Mouse (Mus musculus): ENCODE results near the gene Nrp2. TPM values are rescaled to one million over a fixed set of nuclear protein-coding genes. Genes with fewer than 3 reads are reported as not detected.

Nrp2 gene
- polyA plus RNA-seq, 1 experiment from 2014 or later = 11.2 TPM

DNA sequence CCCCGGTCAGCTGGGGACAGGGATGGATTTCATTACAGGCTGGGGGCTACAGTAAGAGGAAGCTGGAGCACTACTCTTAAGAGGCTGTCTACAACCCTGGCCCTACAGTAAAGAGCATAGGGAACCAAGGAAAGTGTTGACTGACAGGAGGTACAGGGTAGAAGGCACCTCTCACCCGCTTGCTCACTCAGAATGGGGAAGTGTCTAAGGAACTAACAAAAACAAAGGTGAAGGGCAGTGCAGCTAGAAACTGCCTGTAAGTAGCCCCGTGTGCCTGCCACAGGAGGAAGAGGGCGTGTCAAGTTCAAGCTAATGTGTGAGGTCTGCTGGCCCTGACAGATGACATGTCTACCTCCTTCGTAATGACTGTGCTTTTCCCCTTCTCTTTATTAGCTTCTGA, 57.0 kb downstream of the Nrp2 start:
- WGBS = 23% methylated on average over 5 of the region's 5 CpGs
- no peaks in the 10 kb centered on the region for H3K27me3 ChIP-seq (ENCODE audit: insufficient read depth, low read length)
- no peak overlapping the region for H3K4me3 ChIP-seq (ENCODE audit: low read length)
- H3K27ac ChIP-seq (ENCODE audit: low read length) = no peak overlapping the region
- no peaks in the 10 kb centered on the region for H3K9me3 ChIP-seq (ENCODE audit: low read length)
- no peak overlapping the region for H3K4me2 ChIP-seq (replicated peaks; ENCODE audit: low read depth, low read length)
- no peaks in the 10 kb centered on the region for H3K36me3 ChIP-seq (ENCODE audit: insufficient read depth, low read length)
- ATAC-seq (ENCODE audit: low FRiP score, low TSS enrichment) = no peak
- H3K4me1 ChIP-seq (ENCODE audit: insufficient read depth, low read length) = peaks cover 9% of the 10 kb centered on the region; the same call in 1 of the 2 replicates
- no peak overlapping the region for H3K9ac ChIP-seq (replicated peaks; ENCODE audit: low read length)

DNA sequence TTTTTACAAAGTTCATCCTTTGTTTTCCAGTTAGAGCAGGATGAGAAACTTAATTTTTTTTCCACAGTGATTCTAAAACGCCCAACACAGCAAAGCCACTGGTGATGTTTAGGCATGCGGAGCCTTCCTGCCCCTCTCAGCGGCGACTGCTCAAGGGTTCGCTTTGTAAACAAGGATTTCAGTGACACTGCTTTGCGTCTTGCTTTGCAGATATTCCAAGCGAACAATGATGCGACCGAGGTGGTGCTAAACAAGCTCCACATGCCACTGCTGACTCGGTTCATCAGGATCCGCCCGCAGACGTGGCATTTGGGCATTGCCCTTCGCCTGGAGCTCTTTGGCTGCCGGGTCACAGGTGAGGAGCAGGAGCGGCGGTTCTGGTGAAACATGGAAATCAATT, 57.5 kb downstream of the Nrp2 start:
- no peaks in the 10 kb centered on the region for H3K27me3 ChIP-seq (ENCODE audit: insufficient read depth, low read length)
- ATAC-seq (ENCODE audit: low FRiP score, low TSS enrichment) = no peak
- no peak overlapping the region for H3K4me2 ChIP-seq (replicated peaks; ENCODE audit: low read depth, low read length)
- 65% methylated on average over 17 of the region's 17 CpGs for WGBS
- H3K9ac ChIP-seq (replicated peaks; ENCODE audit: low read length) = no peak overlapping the region
- no peak overlapping the region for H3K27ac ChIP-seq (ENCODE audit: low read length)
- H3K4me1 ChIP-seq (ENCODE audit: insufficient read depth, low read length) = peaks cover 9% of the 10 kb centered on the region; the same call in 1 of the 2 replicates
- H3K4me3 ChIP-seq (ENCODE audit: low read length) = no peak overlapping the region
- H3K36me3 ChIP-seq (ENCODE audit: insufficient read depth, low read length) = no peaks in the 10 kb centered on the region
- H3K9me3 ChIP-seq (ENCODE audit: low read length) = no peaks in the 10 kb centered on the region

DNA sequence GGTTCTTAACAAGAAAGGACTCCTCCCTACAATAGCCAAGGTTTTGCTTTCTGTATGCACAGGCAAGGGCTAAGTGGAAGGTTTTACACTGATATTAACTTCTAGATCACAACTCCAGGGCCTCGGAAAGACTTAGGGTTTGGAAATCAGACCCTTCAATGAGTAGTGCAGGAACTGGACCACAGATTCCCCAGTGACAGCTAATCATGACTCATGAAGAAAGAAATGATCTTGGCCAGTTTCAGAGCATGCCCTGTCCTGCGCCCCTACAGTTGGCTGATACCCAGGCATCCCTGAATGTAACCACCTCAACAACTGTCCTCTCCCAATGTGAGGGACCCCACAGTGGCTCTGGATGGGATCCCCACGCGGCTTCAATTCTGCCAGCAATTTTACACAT, 60.7 kb downstream of the Nrp2 start:
- no peaks in the 10 kb centered on the region for H3K27me3 ChIP-seq (ENCODE audit: insufficient read depth, low read length)
- H3K4me1 ChIP-seq (ENCODE audit: insufficient read depth, low read length) = peaks cover 27% of the 10 kb centered on the region
- no peak overlapping the region for H3K4me3 ChIP-seq (ENCODE audit: low read length)
- no peak overlapping the region for H3K27ac ChIP-seq (ENCODE audit: low read length)
- no peaks in the 10 kb centered on the region for H3K36me3 ChIP-seq (ENCODE audit: insufficient read depth, low read length)
- no peak overlapping the region for H3K4me2 ChIP-seq (replicated peaks; ENCODE audit: low read depth, low read length)
- WGBS = 93% methylated on average over 4 of the region's 4 CpGs
- no peaks in the 10 kb centered on the region for H3K9me3 ChIP-seq (ENCODE audit: low read length)
- no peak for ATAC-seq (ENCODE audit: low FRiP score, low TSS enrichment)
- no peak overlapping the region for H3K9ac ChIP-seq (replicated peaks; ENCODE audit: low read length)

DNA sequence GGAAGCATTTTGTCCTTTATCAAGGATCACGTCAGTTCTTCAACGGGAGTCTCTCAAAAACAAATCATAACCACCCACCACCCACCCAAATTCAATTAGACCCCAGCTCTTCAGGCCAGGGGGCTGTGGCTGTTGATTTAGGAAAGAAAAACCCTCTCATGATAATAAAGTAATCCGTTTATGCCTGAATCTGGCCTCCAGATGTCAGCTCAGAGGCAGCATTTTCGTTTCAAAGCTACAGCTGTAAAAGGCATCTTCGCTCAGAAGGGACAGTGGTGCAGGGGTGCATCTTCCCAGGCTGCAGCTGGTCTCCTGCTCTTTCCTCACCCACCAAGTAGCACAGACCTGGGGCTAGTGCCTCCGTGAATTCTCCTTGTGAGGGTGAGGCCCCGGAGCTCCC, 62.1 kb downstream of the Nrp2 start:
- no peaks in the 10 kb centered on the region for H3K36me3 ChIP-seq (ENCODE audit: insufficient read depth, low read length)
- WGBS = 39% methylated on average over 7 of the region's 7 CpGs
- no peak overlapping the region for H3K27ac ChIP-seq (ENCODE audit: low read length)

DNA sequence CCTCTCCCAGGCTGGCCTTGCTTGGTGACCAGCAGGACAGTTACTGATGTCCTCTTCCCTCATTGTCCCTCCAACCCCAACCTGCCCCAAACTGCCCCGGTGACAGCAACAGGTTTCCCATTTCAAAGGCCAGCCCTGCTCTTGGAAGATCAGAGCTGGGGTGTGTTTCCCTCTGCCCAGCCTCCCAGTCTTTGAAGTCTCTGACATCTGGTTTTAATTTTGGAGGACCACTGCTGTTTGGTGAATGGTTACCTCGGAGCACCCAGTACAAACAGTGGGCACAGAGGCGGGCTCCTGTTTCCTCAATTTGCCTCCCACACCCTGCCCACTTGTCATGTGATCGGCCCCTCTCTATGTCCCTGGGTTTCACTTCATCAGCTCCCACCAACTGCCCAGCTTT, 63.7 kb downstream of the Nrp2 start:
- peaks cover 18% of the 10 kb centered on the region for H3K4me1 ChIP-seq (ENCODE audit: insufficient read depth, low read length)
- no peaks in the 10 kb centered on the region for H3K27me3 ChIP-seq (ENCODE audit: insufficient read depth, low read length)
- no peak overlapping the region for H3K27ac ChIP-seq (ENCODE audit: low read length)
- no peaks in the 10 kb centered on the region for H3K9me3 ChIP-seq (ENCODE audit: low read length)
- no peak overlapping the region for H3K9ac ChIP-seq (replicated peaks; ENCODE audit: low read length)
- peak; percentile 82 for ATAC-seq (ENCODE audit: low FRiP score, low TSS enrichment)
- WGBS = 5% methylated on average over 4 of the region's 4 CpGs
- H3K4me2 ChIP-seq (replicated peaks; ENCODE audit: low read depth, low read length) = peak overlapping the region; percentile 33
- no peak overlapping the region for H3K4me3 ChIP-seq (ENCODE audit: low read length)
- no peaks in the 10 kb centered on the region for H3K36me3 ChIP-seq (ENCODE audit: insufficient read depth, low read length)

More for the DNA sequence above, 62.1 kb downstream of the Nrp2 start:
- H3K4me1 ChIP-seq (ENCODE audit: insufficient read depth, low read length) = peaks cover 24% of the 10 kb centered on the region
- H3K27me3 ChIP-seq (ENCODE audit: insufficient read depth, low read length) = no peaks in the 10 kb centered on the region
- no peak overlapping the region for H3K9ac ChIP-seq (replicated peaks; ENCODE audit: low read length)
- ATAC-seq (ENCODE audit: low FRiP score, low TSS enrichment) = 0 out of 2 replicates have a peak, but pooled peaks have one; percentile 13
- H3K4me2 ChIP-seq (replicated peaks; ENCODE audit: low read depth, low read length) = no peak overlapping the region
- H3K9me3 ChIP-seq (ENCODE audit: low read length) = no peaks in the 10 kb centered on the region
- no peak overlapping the region for H3K4me3 ChIP-seq (ENCODE audit: low read length)

DNA sequence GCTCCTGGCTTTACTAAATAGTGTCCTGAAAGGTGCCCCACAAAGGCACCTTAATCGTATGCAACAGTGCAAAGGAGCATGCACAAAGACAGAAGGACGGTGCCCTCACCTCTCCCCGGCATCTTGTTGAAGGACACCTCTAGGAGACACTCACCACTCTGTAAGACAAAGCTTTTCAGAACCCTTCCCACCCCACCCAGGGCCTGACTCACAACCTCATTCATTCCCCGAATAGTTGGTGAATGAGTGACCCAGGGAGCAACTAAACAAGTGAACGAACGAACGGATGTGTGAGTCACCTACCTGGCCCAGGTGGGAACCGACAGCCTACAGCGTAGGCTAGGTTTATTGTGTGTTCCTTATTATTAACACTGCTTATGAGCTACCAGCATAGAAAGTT, 64.5 kb downstream of the Nrp2 start:
- no peaks in the 10 kb centered on the region for H3K27me3 ChIP-seq (ENCODE audit: insufficient read depth, low read length)
- H3K4me1 ChIP-seq (ENCODE audit: insufficient read depth, low read length) = peaks cover 18% of the 10 kb centered on the region
- no peak overlapping the region for H3K4me3 ChIP-seq (ENCODE audit: low read length)
- WGBS = 66% methylated on average over 9 of the region's 9 CpGs
- H3K4me2 ChIP-seq (replicated peaks; ENCODE audit: low read depth, low read length) = peak overlapping the region; percentile 33
- H3K36me3 ChIP-seq (ENCODE audit: insufficient read depth, low read length) = no peaks in the 10 kb centered on the region
- no peak overlapping the region for H3K9ac ChIP-seq (replicated peaks; ENCODE audit: low read length)
- no peak for ATAC-seq (ENCODE audit: low FRiP score, low TSS enrichment)
- H3K27ac ChIP-seq (ENCODE audit: low read length) = peak overlapping the region; percentile 40; the same call in 1 of the 2 replicates
- no peaks in the 10 kb centered on the region for H3K9me3 ChIP-seq (ENCODE audit: low read length)

DNA sequence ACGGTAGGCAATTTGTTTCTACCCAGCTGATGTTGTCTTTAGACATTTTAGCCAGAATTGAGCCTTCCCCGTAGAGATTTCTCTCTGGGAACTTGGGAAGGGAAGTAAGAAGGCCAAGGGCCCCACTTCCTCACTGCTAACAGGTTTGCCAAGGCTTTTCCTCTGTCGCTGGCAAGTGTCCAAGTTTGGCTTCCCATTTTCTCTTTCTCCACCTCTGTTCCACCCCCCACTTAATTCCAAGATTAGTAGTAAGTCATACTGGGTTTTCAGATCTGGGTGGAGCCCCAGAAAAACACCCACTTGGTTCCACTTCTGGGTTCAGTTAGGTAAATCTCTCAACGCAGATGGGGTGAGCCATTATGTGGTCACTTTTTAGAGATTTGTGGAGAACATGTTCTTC, 67.5 kb downstream of the Nrp2 start:
- Histone ChIP-seq H3K27me3 (ENCODE audit: insufficient read depth, low read length) (no peaks in the 10 kb centered on the region), H3K4me3 (ENCODE audit: low read length) (no peak overlapping the region), H3K4me2 (replicated peaks; ENCODE audit: low read depth, low read length) (no peak overlapping the region), H3K27ac (ENCODE audit: low read length) (no peak overlapping the region), H3K4me1 (ENCODE audit: insufficient read depth, low read length) (peaks cover 18% of the 10 kb centered on the region), H3K9me3 (ENCODE audit: low read length) (no peaks in the 10 kb centered on the region), H3K36me3 (ENCODE audit: insufficient read depth, low read length) (no peaks in the 10 kb centered on the region), H3K9ac (replicated peaks; ENCODE audit: low read length) (no peak overlapping the region)
- 65% methylated on average over 4 of the region's 4 CpGs for WGBS
- ATAC-seq (ENCODE audit: low FRiP score, low TSS enrichment) = no peak

DNA sequence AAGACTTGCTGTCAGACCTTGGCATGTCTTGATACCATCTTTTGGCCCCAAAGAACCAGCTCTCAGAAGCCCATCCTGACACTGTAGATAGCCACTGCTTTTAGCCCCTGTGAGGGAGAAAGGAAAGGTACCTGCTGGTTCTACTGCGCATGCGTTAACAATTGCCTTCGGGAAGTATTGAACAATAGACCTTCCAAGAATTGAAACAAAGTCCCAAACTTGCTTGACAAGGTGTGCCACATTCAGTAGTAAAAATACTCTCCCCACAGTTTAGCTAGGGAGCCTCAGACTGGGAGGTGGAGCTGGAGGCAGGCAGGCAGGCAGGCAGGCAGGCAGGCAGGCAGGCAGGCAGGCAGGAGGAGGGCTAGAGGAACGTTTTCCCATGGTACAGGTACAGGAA, 69.3 kb downstream of the Nrp2 start:
- H3K9ac ChIP-seq (replicated peaks; ENCODE audit: low read length) = no peak overlapping the region
- no peak overlapping the region for H3K4me3 ChIP-seq (ENCODE audit: low read length)
- peaks cover 14% of the 10 kb centered on the region for H3K4me1 ChIP-seq (ENCODE audit: insufficient read depth, low read length)
- ATAC-seq (ENCODE audit: low FRiP score, low TSS enrichment) = no peak
- no peaks in the 10 kb centered on the region for H3K36me3 ChIP-seq (ENCODE audit: insufficient read depth, low read length)
- no peaks in the 10 kb centered on the region for H3K9me3 ChIP-seq (ENCODE audit: low read length)
- no peaks in the 10 kb centered on the region for H3K27me3 ChIP-seq (ENCODE audit: insufficient read depth, low read length)
- no peak overlapping the region for H3K4me2 ChIP-seq (replicated peaks; ENCODE audit: low read depth, low read length)
- WGBS = 76% methylated on average over 4 of the region's 4 CpGs
- H3K27ac ChIP-seq (ENCODE audit: low read length) = no peak overlapping the region

DNA sequence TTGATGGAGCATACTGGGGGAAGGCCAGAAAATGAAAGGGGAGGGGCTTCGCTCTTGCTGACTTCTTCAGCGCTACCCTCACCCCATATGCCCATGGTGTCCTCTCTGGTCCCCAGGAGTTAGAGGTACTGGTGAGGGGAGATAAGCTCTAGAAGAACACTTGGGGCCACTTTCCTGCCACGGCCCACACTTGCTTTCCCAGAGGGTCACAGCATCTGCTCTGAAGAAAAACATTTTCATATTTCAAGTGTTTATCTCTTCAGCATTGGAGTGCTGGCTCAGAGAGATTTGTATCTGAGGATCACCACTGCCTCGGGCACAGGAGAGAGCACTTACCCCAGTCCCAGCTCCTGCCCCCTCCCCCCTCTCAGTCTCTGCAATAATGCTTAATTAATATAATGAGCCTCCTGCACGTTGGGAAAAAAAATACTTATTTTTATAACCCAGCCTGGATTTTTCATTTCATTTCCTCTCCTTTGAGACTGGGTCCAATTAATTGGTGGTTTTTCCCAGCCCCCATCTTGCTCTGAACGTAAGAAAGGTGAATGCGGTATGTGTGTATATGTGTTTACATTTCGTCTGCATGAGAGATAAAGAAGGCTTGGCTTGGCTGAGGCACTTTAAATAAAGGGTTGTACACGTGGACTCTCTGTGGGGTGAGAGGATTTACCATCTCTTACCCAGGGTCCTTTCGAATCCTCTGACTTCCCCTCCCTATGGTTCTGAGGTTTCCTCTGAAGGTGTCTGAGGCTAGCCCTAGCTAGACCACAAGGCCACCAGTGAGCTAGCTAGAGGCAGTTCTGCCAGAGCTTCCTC, 70.2 kb downstream of the Nrp2 start:
- Histone ChIP-seq H3K4me2 (replicated peaks; ENCODE audit: low read depth, low read length) (no peak overlapping the region), H3K9ac (replicated peaks; ENCODE audit: low read length) (no peak overlapping the region), H3K4me3 (ENCODE audit: low read length) (no peak overlapping the region), H3K27me3 (ENCODE audit: insufficient read depth, low read length) (no peaks in the 10 kb centered on the region), H3K4me1 (ENCODE audit: insufficient read depth, low read length) (peaks cover 13% of the 10 kb centered on the region), H3K9me3 (ENCODE audit: low read length) (no peaks in the 10 kb centered on the region), H3K27ac (ENCODE audit: low read length) (no peak overlapping the region), H3K36me3 (ENCODE audit: insufficient read depth, low read length) (no peaks in the 10 kb centered on the region)
- 76% methylated on average over 10 of the region's 10 CpGs for WGBS
- ATAC-seq (ENCODE audit: low FRiP score, low TSS enrichment) = no peak

DNA sequence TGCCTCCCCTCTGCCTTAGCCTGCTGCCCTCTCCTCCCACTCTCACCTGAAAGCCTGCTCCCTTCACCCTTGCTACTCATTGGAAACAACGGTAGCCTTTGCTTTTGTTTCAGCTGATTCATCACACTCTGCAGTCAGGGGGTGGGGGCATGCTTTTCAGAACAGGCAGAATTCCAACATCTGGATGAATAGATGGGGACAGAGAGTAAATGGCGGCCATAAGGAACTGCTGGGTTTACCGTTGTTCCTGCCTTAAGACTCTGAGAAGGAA, 70.8 kb downstream of the Nrp2 start:
- Histone ChIP-seq H3K4me3 (ENCODE audit: low read length) (no peak overlapping the region), H3K9me3 (ENCODE audit: low read length) (no peaks in the 10 kb centered on the region), H3K36me3 (ENCODE audit: insufficient read depth, low read length) (no peaks in the 10 kb centered on the region), H3K27ac (ENCODE audit: low read length) (no peak overlapping the region), H3K4me1 (ENCODE audit: insufficient read depth, low read length) (peaks cover 13% of the 10 kb centered on the region), H3K27me3 (ENCODE audit: insufficient read depth, low read length) (0 out of 2 replicates have a peak, but pooled peaks cover 3% of the 10 kb centered on the region), H3K9ac (replicated peaks; ENCODE audit: low read length) (no peak overlapping the region), H3K4me2 (replicated peaks; ENCODE audit: low read depth, low read length) (no peak overlapping the region)
- WGBS = 58% methylated on average over 3 of the region's 3 CpGs
- no peak for ATAC-seq (ENCODE audit: low FRiP score, low TSS enrichment)
